Mouse (Mus musculus) erythroid progenitor cell, adult 5-6 weeks (primary cell): Measurements from ENCODE around the gene Adamts20. TPM values are rescaled to one million over a fixed set of nuclear protein-coding genes. Genes with fewer than 3 reads are reported as not detected.

Experiments used
- ATAC-seq: replicated peaks from 2 replicates; pipeline ENCODE4 v1.8.0; 2016; ENCODE audit warnings: moderate number of reproducible peaks, mild to moderate bottlenecking, moderate TSS enrichment, inconsistent platforms; ENCODE audit not compliant: poor library complexity, low FRiP score, severe bottlenecking
- total RNA-seq, 2 experiments: library from RNA; stranded (forward) in 1 of 2; stranded (reverse) in 1 of 2; fragments of 150-400 nt in 1 of 2; fragments of 186-747, 209-891 nt in 1 of 2; gene quantifications; 2 replicates each; pipeline versions ENCODE4 v1.2.3 to v1.2.4; 2015 to 2017; ENCODE audit warnings: low replicate concordance in 2 of 2

Gene Adamts20
- total RNA-seq, 2 experiments from 2014 or later = not detected

GRCm38 (mm10) chr15:94255538-94255937 is 209.7 kb downstream of the Adamts20 start:
- no peak for ATAC-seq

- no peak for ATAC-seq
Observed at GRCm38 (mm10) chr15:94254861-94255516, 210.2 kb downstream of the Adamts20 start.

- no peak for ATAC-seq
Observed at GRCm38 (mm10) chr15:94254091-94254860, 210.9 kb downstream of the Adamts20 start.

GRCm38 (mm10) chr15:94252962-94253712 is 212.1 kb downstream of the Adamts20 start:
- no peak for ATAC-seq

- ATAC-seq = no peak
Observed at GRCm38 (mm10) chr15:94249766-94250165, 215.5 kb downstream of the Adamts20 start.

- ATAC-seq = no peak
Observed at GRCm38 (mm10) chr15:94248386-94248785, 216.8 kb downstream of the Adamts20 start.

- ATAC-seq = no peak
Observed at GRCm38 (mm10) chr15:94246669-94247068, 218.5 kb downstream of the Adamts20 start.

- ATAC-seq = no peak
Observed at GRCm38 (mm10) chr15:94244336-94244735, 220.9 kb downstream of the Adamts20 start.

GRCm38 (mm10) chr15:94242133-94242532 is 223.1 kb downstream of the Adamts20 start:
- ATAC-seq = no peak

- no peak for ATAC-seq
Observed at GRCm38 (mm10) chr15:94239637-94240036, 225.6 kb downstream of the Adamts20 start.

GRCm38 (mm10) chr15:94239127-94239526 is 226.1 kb downstream of the Adamts20 start:
- ATAC-seq = no peak

GRCm38 (mm10) chr15:94238058-94238876 is 227.0 kb downstream of the Adamts20 start:
- ATAC-seq = no peak

- ATAC-seq = no peak
Observed at GRCm38 (mm10) chr15:94236726-94237125, 228.5 kb downstream of the Adamts20 start.

- no peak for ATAC-seq
Observed at GRCm38 (mm10) chr15:94236121-94236520, 229.1 kb downstream of the Adamts20 start.

GRCm38 (mm10) chr15:94235190-94235589 is 230.0 kb downstream of the Adamts20 start:
- no peak for ATAC-seq

GRCm38 (mm10) chr15:94231246-94231645 is 234.0 kb downstream of the Adamts20 start:
- no peak for ATAC-seq

- no peak for ATAC-seq
Observed at GRCm38 (mm10) chr15:94227388-94227787, 237.8 kb downstream of the Adamts20 start.

- no peak for ATAC-seq
Observed at GRCm38 (mm10) chr15:94223101-94223500, 242.1 kb downstream of the Adamts20 start.

- no peak for ATAC-seq
Observed at GRCm38 (mm10) chr15:94220686-94221085, 244.5 kb downstream of the Adamts20 start.
